Mouse (Mus musculus) layer of hippocampus, adult 9-11 months (tissue): ENCODE measurements around the gene 2610028H24Rik.

Experiments used
- DNase-seq: peaks from one replicate; pipeline ENCODE4 v3.0.0; 2022

The 2610028H24Rik gene

DNA sequence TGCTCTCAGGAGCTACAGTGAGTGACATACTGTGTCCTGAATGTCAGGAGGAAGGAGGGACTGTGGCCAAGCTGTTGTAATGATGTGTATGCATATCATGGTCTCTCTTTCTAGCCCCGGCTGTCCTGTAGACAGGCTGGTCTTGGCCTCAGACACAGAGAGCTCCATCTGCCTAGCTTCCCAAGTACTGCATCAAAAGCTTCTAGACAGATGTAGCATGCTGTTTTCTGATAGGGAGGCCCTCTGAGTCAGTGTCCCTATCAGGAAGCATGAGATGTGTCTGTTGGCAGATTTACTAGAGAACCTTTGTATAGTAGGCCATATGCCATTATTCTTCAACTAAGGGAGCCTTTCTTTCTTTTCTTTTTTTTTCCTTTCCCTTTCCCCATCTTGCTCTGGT lies 44.6 kb downstream of the 2610028H24Rik start:
- DNase-seq = no peak

- no peak for DNase-seq
Observed at GRCm38 (mm10) chr10:76495501-76495900, 46.6 kb downstream of the 2610028H24Rik start.

DNA sequence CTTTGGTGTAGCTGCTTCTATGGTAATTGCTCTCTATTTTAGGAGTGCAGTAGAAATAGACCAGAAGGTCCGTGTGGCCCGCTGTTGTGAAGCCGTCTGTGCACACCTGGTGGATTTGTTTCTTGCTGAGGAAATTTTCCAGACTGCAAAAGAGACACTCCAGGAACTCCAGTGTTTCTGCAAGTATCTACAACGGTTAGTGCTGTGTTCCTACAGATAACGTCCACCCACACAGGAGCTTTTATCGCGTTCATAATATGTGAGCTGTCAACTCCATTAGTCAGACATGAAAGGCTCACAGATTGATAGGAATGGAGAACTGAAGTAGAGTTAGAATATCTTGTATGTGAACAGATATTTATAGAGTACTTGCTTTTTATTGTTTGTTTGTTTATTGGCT lies 47.5 kb downstream of the 2610028H24Rik start:
- peak; percentile 48 for DNase-seq

DNA sequence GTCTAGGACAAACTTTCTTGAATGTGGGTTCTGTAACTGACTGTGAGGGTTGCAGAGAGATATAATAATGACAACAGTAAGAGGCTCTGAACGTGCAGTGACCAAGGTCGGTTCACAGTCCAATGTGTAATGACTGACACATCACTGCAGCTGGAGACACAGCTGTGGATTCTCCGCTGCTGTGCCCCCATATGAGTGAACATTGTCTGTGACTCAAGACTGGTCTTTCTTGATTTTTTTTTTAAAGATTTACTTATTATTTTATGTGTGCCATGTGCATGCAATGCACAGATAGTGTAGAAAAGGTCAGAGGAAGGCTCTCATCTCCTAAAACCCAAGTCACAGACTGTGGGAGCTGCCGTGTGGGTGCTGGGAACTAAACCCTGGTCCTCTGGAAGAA lies 48.6 kb downstream of the 2610028H24Rik start:
- no peak for DNase-seq

DNA sequence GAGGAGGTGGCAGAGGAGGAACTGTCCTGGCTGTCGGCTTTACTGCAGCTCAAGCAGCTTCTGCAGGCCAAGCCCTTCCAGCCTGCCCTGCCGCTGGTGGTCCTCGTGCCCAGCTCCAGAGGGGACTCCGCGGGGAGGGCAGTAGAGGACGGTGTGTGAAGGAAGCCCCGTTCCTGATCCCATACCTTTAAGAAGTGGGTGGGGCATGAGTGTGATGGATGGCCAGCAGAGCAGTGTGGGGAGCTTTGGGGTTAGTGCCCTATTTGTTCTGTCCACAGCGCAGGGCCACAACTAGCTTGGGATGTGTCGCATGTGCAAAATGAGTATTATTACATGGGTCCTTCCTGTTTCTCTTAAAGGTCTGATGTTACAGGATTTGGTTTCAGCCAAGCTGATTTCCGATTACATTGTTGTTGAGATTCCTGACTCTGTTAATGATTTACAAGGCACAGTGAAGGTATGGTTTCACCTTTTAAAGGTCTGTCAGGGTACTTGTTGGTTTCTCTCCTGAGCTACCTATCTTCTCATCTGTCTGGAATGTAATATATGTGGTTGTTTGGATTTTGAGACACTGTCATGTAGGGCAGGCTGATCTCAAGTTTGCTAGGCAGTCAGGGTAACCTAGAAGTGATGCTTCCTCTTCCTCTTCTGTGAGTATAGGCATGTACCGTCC lies 55.5 kb downstream of the 2610028H24Rik start:
- DNase-seq = no peak

GRCm38 (mm10) chr10:76505865-76506264 lies 57.0 kb downstream of the 2610028H24Rik start:
- no peak for DNase-seq
